Mouse (Mus musculus): ENCODE measurements around the gene Hs3st2. TPM values are rescaled to one million over a fixed set of nuclear protein-coding genes. Genes with fewer than 3 reads are reported as not detected.
A peak's percentile ranks its signal among the peaks of the same experiment; 100 is the strongest.

Hs3st2 gene
- polyA plus RNA-seq, 1 experiment from 2014 or later = 0.22 TPM

DNA sequence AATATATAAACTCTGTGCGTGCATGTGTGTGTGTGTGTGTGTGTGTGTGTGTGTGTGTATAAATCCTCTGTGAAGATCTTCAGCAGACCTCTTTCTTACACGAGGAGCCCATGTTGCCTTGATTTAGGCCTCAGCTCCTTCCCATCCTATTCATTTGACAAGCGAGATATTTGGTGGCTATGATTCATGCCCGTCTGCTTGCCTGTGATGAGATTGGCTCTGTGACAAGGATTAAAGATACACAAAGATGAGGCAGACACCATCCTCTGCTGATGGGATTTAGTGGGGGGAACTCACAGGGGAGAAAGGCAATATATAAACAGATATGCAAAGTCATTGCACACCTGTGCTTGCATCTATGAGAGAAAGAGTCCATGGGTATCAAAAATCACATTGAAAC, 92.9 kb downstream of the Hs3st2 start:
- ATAC-seq (ENCODE audit: insufficient read depth) (no peak), DNase-seq (no peak)
- no peaks in the 10 kb centered on the region for H3K36me3 ChIP-seq (ENCODE audit: insufficient read depth)
- no peak overlapping the region for H3K9ac ChIP-seq
- WGBS = 66% methylated on average over 4 of the region's 4 CpGs
- H3K9me3 ChIP-seq (ENCODE audit: low read depth, low read length) = no peaks in the 10 kb centered on the region
- H3K4me1 ChIP-seq (ENCODE audit: insufficient read depth) = no peaks in the 10 kb centered on the region
- no peaks in the 10 kb centered on the region for H3K27me3 ChIP-seq (ENCODE audit: insufficient read depth, low read length)
- H3K4me3 ChIP-seq (ENCODE audit: low read depth, low read length) = no peak overlapping the region
- TF ChIP-seq CTCF (IDR thresholded peaks at IDR 0.05; ENCODE audit: low read depth) = no peak
- no peak overlapping the region for H3K4me2 ChIP-seq
- no peak overlapping the region for H3K27ac ChIP-seq (ENCODE audit: low read depth)

DNA sequence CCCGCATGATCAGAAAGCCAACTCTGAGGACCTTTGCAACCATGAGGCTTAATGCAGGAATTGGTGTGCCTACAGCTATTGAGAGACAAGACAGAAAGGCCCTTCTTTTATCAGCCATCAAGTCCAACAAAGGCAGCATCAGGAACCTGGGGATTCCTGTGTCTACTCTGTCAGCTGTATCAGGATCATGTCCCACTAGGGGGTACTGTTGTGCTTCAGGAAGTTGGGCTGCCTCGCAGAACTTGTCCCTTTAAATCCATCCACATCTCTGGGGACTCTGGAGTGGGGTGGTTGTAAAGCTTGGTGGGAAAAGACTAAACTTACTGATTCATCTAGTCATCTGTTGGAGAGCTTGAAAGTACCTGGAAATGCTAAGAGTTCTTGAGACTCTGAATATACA, 93.6 kb downstream of the Hs3st2 start:
- Histone ChIP-seq H3K36me3 (ENCODE audit: insufficient read depth) (no peaks in the 10 kb centered on the region), H3K4me3 (ENCODE audit: low read depth, low read length) (no peak overlapping the region), H3K27me3 (ENCODE audit: insufficient read depth, low read length) (no peaks in the 10 kb centered on the region), H3K9ac (no peak overlapping the region), H3K4me2 (no peak overlapping the region), H3K27ac (ENCODE audit: low read depth) (no peak overlapping the region), H3K4me1 (ENCODE audit: insufficient read depth) (no peaks in the 10 kb centered on the region), H3K9me3 (ENCODE audit: low read depth, low read length) (no peaks in the 10 kb centered on the region)
- DNase-seq = peak; percentile 54
- no peak for ATAC-seq (ENCODE audit: insufficient read depth)
- WGBS = 68% methylated on average over 2 of the region's 2 CpGs
- TF ChIP-seq CTCF (IDR thresholded peaks at IDR 0.05; ENCODE audit: low read depth) = peak; percentile 45

DNA sequence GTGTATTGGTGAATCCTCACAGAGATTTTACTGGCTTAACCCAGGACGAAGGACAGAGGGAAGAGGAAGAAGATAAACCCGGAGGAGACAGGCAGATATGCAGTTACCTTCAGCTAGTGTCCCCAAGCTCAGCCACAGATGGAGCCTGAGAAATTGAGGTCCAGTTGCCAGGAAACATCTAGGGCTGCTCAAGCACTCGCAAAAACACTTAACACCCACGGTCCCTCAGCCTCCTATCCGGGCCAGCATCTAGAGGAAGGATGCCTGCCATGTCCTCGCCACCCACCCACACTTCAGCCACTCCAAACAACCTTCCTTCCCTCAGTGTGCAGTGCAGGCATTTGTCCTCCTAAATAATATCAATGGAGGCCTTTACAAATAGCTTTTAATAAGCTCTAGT, 95.6 kb downstream of the Hs3st2 start:
- Histone ChIP-seq H3K36me3 (ENCODE audit: insufficient read depth) (no peaks in the 10 kb centered on the region), H3K27ac (ENCODE audit: low read depth) (no peak overlapping the region), H3K9me3 (ENCODE audit: low read depth, low read length) (no peaks in the 10 kb centered on the region), H3K9ac (no peak overlapping the region), H3K4me2 (no peak overlapping the region), H3K4me1 (ENCODE audit: insufficient read depth) (no peaks in the 10 kb centered on the region), H3K4me3 (ENCODE audit: low read depth, low read length) (no peak overlapping the region), H3K27me3 (ENCODE audit: insufficient read depth, low read length) (no peaks in the 10 kb centered on the region)
- no peak for DNase-seq
- ATAC-seq (ENCODE audit: insufficient read depth) = no peak
- TF ChIP-seq CTCF (IDR thresholded peaks at IDR 0.05; ENCODE audit: low read depth) = no peak
- 60% methylated on average over 6 of the region's 6 CpGs for WGBS

DNA sequence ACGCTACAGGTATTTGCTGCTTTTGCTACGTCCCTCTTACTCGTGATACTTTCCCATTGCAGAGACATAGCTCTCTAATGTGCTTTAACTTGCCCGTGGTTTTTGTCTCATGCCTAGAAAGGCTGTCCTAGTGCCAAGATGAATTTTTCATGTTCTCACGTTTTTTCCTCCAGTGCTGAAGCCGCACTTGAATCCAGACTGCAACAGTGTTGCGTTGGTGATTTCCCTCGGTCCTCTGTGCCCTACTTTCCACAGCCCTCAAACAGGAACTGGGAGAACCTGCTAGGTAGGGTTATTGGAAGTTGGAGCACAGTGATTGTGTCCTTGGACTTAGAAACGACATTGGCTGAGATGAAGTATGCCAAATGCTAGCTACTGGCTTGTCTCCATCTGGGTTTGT, 97.7 kb downstream of the Hs3st2 start:
- Histone ChIP-seq H3K36me3 (ENCODE audit: insufficient read depth) (no peaks in the 10 kb centered on the region), H3K27me3 (ENCODE audit: insufficient read depth, low read length) (no peaks in the 10 kb centered on the region), H3K4me3 (ENCODE audit: low read depth, low read length) (no peak overlapping the region), H3K9ac (no peak overlapping the region), H3K4me2 (no peak overlapping the region), H3K9me3 (ENCODE audit: low read depth, low read length) (no peaks in the 10 kb centered on the region), H3K4me1 (ENCODE audit: insufficient read depth) (no peaks in the 10 kb centered on the region), H3K27ac (ENCODE audit: low read depth) (no peak overlapping the region)
- DNase-seq (no peak), ATAC-seq (ENCODE audit: insufficient read depth) (no peak)
- TF ChIP-seq CTCF (IDR thresholded peaks at IDR 0.05; ENCODE audit: low read depth) = no peak
- 69% methylated on average over 9 of the region's 9 CpGs for WGBS

DNA sequence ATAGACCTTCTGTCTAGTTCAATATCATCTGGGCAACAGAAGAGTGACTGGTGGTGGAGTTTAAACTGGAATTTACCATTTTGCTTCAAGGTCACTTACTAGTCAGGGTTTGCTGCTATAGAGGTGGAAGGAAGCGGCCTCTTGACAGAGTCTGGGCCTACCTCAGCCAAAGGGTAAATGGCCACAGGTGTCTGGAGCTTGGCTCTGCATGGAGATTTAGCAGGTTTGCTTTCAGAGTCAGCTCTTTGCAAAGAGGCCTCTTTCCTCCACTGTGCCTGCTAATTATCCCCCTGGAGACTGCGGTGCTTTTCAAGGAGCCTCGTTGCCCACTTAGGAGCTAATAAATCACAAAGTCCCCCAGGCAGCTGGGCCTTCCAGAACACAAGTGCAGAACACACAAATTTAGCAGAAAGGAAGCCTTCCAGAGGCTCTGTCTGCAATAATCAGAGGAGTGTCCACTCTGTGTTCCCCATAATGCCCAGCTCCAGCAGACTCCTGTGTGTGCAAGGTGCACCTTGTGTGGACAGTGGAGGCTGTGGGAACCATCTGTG, 99.9 kb downstream of the Hs3st2 start:
- no peaks in the 10 kb centered on the region for H3K4me1 ChIP-seq (ENCODE audit: insufficient read depth)
- no peak overlapping the region for H3K4me2 ChIP-seq
- H3K36me3 ChIP-seq (ENCODE audit: insufficient read depth) = no peaks in the 10 kb centered on the region
- no peak overlapping the region for H3K27ac ChIP-seq (ENCODE audit: low read depth)
- H3K4me3 ChIP-seq (ENCODE audit: low read depth, low read length) = no peak overlapping the region
- ATAC-seq (ENCODE audit: insufficient read depth) (no peak), DNase-seq (no peak)
- H3K27me3 ChIP-seq (ENCODE audit: insufficient read depth, low read length) = no peaks in the 10 kb centered on the region
- no peaks in the 10 kb centered on the region for H3K9me3 ChIP-seq (ENCODE audit: low read depth, low read length)
- H3K9ac ChIP-seq = no peak overlapping the region
- WGBS = 54% methylated on average over 3 of the region's 3 CpGs
- TF ChIP-seq CTCF (IDR thresholded peaks at IDR 0.05; ENCODE audit: low read depth) = no peak

DNA sequence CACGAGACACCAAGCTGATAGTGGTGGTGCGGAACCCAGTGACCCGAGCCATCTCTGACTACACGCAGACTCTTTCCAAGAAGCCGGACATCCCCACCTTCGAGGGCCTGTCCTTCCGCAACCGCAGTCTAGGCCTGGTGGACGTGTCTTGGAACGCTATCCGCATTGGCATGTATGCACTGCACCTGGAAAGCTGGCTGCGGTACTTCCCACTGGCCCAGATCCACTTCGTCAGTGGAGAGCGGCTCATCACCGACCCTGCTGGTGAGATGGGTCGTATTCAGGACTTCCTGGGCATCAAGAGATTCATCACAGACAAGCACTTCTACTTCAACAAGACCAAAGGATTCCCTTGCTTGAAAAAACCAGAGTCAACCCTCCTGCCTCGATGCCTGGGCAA, 108.9 kb downstream of the Hs3st2 start:
- 87% methylated on average over 17 of the region's 17 CpGs for WGBS
- TF ChIP-seq CTCF (IDR thresholded peaks at IDR 0.05; ENCODE audit: low read depth) = no peak
- no peak overlapping the region for H3K4me3 ChIP-seq (ENCODE audit: low read depth, low read length)
- no peaks in the 10 kb centered on the region for H3K4me1 ChIP-seq (ENCODE audit: insufficient read depth)
- H3K9me3 ChIP-seq (ENCODE audit: low read depth, low read length) = no peaks in the 10 kb centered on the region
- no peak overlapping the region for H3K27ac ChIP-seq (ENCODE audit: low read depth)
- H3K36me3 ChIP-seq (ENCODE audit: insufficient read depth) = no peaks in the 10 kb centered on the region
- H3K4me2 ChIP-seq = no peak overlapping the region
- no peak overlapping the region for H3K9ac ChIP-seq
- DNase-seq (no peak), ATAC-seq (ENCODE audit: insufficient read depth) (no peak)
- no peaks in the 10 kb centered on the region for H3K27me3 ChIP-seq (ENCODE audit: insufficient read depth, low read length)

DNA sequence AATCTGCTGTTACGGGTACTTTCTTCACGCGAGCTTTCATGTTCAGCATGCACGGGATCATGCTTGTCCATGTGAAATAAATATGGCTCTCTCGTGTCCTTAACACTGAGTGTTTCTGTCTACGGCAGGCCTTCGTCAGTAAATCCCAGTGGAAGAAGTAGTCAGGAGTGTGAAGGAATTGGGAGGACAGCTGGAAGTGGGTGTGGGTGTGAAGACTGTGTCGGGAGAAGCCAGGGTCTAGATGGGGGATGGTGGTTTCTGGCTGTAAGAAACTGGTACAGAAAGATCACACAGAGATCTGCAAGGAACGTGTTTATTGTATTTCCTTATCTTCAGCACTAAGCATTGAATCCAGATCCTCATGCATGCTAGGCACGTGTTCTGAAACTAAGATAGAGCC, 110.0 kb downstream of the Hs3st2 start:
- Histone ChIP-seq H3K4me3 (ENCODE audit: low read depth, low read length) (no peak overlapping the region), H3K36me3 (ENCODE audit: insufficient read depth) (no peaks in the 10 kb centered on the region), H3K9ac (no peak overlapping the region), H3K9me3 (ENCODE audit: low read depth, low read length) (no peaks in the 10 kb centered on the region), H3K4me1 (ENCODE audit: insufficient read depth) (no peaks in the 10 kb centered on the region), H3K27ac (ENCODE audit: low read depth) (no peak overlapping the region), H3K4me2 (no peak overlapping the region), H3K27me3 (ENCODE audit: insufficient read depth, low read length) (no peaks in the 10 kb centered on the region)
- 49% methylated on average over 10 of the region's 10 CpGs for WGBS
- TF ChIP-seq CTCF (IDR thresholded peaks at IDR 0.05; ENCODE audit: low read depth) = no peak
- no peak for DNase-seq
- ATAC-seq (ENCODE audit: insufficient read depth) = no peak

DNA sequence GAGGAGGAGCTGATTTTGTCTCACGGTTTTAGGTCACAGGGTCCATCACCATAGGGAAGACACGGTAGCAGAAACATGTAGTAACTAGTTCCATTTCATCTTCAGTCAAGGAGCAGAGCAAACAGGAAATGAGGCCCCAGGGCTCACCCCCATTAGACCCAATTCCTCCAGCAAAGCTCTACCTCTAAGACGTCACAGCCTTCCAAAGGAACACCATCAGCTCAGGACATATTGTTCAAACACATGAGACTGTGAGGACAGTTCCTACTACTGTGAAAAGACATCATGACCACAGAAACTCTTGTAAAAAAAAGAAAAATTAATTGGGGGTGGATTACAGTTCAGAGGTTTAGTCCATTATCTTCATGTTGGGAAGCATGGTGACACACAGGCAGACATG, 125.1 kb downstream of the Hs3st2 start:
- Histone ChIP-seq H3K27me3 (ENCODE audit: insufficient read depth, low read length) (no peaks in the 10 kb centered on the region), H3K4me2 (no peak overlapping the region), H3K4me1 (ENCODE audit: insufficient read depth) (no peaks in the 10 kb centered on the region), H3K9me3 (ENCODE audit: low read depth, low read length) (no peaks in the 10 kb centered on the region), H3K36me3 (ENCODE audit: insufficient read depth) (no peaks in the 10 kb centered on the region), H3K4me3 (ENCODE audit: low read depth, low read length) (no peak overlapping the region), H3K9ac (no peak overlapping the region), H3K27ac (ENCODE audit: low read depth) (no peak overlapping the region)
- WGBS = 43% methylated on average over 3 of the region's 3 CpGs
- ATAC-seq (ENCODE audit: insufficient read depth) (no peak), DNase-seq (no peak)
- no peak for TF ChIP-seq CTCF (IDR thresholded peaks at IDR 0.05; ENCODE audit: low read depth)
